Mouse (Mus musculus): ENCODE data around the gene Pitpnm3. TPM values are rescaled to one million over a fixed set of nuclear protein-coding genes. Genes with fewer than 3 reads are reported as not detected.

Gene Pitpnm3
- polyA plus RNA-seq, 1 experiment = 1.1 TPM

DNA sequence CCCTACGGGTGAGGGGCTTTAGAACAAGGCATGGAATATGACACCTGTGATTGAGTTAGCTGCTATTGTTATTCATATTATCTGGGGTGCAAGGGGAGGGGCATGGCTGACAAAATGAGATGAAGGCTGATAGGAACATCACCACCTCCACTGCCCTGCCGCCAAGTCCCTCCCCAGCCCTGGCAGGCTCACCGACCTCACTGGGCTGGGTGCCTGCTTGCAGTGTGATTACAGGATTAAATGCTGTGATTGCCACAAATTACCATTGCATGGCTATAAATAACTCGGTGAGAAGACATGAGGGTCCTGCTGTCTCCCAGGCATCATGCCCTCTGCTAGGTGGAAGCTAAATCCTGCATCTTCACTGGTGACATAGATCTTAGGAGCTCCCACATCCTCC, 56.9 kb downstream of the Pitpnm3 start:
- Histone ChIP-seq H3K4me1 (ENCODE audit: control insufficient read depth, insufficient read depth, low read length) (no peaks in the 10 kb centered on the region), H3K27ac (ENCODE audit: insufficient read depth, low read length) (no peak overlapping the region), H3K4me3 (ENCODE audit: insufficient read depth, low read length) (no peak overlapping the region)
- no peak for TF ChIP-seq CTCF (IDR thresholded peaks at IDR 0.05; ENCODE audit: borderline replicate concordance, insufficient read depth, low read length)
- no peak for TF ChIP-seq POLR2A (IDR thresholded peaks at IDR 0.05; ENCODE audit: low read depth, low read length)

DNA sequence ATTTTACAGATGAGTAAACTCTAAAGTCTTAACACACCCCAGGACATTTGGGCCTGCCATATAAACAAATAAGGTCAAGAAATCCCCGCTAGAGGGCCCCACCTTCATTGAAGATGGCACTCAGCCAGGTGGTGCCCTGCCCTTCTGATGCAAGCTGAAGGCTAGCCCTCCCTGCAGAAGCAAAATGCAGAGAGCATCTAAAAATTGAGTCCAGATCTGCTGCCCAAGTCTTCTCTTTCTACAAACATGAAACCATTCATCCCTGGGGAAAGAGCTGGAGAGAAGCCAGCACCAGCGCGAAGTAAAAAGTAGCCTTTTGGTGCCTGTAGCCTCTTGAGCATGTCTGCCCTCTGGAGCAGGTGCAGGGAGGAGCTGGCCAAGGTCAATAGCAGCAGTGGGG, 57.5 kb downstream of the Pitpnm3 start:
- H3K27ac ChIP-seq (ENCODE audit: insufficient read depth, low read length) = no peak overlapping the region
- no peak overlapping the region for H3K4me3 ChIP-seq (ENCODE audit: insufficient read depth, low read length)
- no peaks in the 10 kb centered on the region for H3K4me1 ChIP-seq (ENCODE audit: control insufficient read depth, insufficient read depth, low read length)
- TF ChIP-seq CTCF (IDR thresholded peaks at IDR 0.05; ENCODE audit: borderline replicate concordance, insufficient read depth, low read length) = no peak
- no peak for TF ChIP-seq POLR2A (IDR thresholded peaks at IDR 0.05; ENCODE audit: low read depth, low read length)

- Histone ChIP-seq H3K27ac (ENCODE audit: insufficient read depth, low read length) (no peak overlapping the region), H3K4me3 (ENCODE audit: insufficient read depth, low read length) (no peak overlapping the region), H3K4me1 (ENCODE audit: control insufficient read depth, insufficient read depth, low read length) (no peaks in the 10 kb centered on the region)
- TF ChIP-seq POLR2A (IDR thresholded peaks at IDR 0.05; ENCODE audit: low read depth, low read length) = no peak
Observed at GRCm38 (mm10) chr11:72074230-72074629, 61.3 kb downstream of the Pitpnm3 start.

- no peak overlapping the region for H3K4me3 ChIP-seq (ENCODE audit: insufficient read depth, low read length)
- no peaks in the 10 kb centered on the region for H3K4me1 ChIP-seq (ENCODE audit: control insufficient read depth, insufficient read depth, low read length)
- TF ChIP-seq POLR2A (IDR thresholded peaks at IDR 0.05; ENCODE audit: low read depth, low read length) = no peak
- no peak for TF ChIP-seq CTCF (IDR thresholded peaks at IDR 0.05; ENCODE audit: borderline replicate concordance, insufficient read depth, low read length)
- H3K27ac ChIP-seq (ENCODE audit: insufficient read depth, low read length) = no peak overlapping the region
Observed at GRCm38 (mm10) chr11:72072331-72072905, 63.2 kb downstream of the Pitpnm3 start.

GRCm38 (mm10) chr11:72070733-72071132, 64.8 kb downstream of the Pitpnm3 start:
- Histone ChIP-seq H3K4me3 (ENCODE audit: insufficient read depth, low read length) (no peak overlapping the region), H3K27ac (ENCODE audit: insufficient read depth, low read length) (no peak overlapping the region), H3K4me1 (ENCODE audit: control insufficient read depth, insufficient read depth, low read length) (no peaks in the 10 kb centered on the region)
- TF ChIP-seq CTCF (IDR thresholded peaks at IDR 0.05; ENCODE audit: borderline replicate concordance, insufficient read depth, low read length) (no peak), POLR2A (IDR thresholded peaks at IDR 0.05; ENCODE audit: low read depth, low read length) (no peak)

DNA sequence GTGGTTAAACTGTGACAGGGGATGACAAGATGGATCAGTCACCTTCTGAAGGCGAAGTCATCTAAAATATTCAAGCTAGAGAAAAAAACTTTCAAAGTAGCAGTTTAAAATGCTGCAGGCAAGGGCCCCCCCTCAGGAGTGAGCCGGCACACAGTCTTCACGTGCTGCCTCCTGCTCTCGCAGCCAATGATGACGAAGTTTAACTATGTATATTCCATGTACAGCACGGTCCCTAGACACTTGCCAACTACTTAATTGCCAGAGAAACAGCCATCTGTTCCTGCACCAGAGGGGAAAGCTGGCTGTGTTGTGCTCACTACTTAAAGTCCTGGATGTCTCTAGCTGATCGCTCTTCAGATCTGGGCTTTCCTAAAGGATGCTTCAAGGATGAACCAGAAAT, 67.6 kb downstream of the Pitpnm3 start:
- Histone ChIP-seq H3K4me3 (ENCODE audit: insufficient read depth, low read length) (no peak overlapping the region), H3K4me1 (ENCODE audit: control insufficient read depth, insufficient read depth, low read length) (no peaks in the 10 kb centered on the region), H3K27ac (ENCODE audit: insufficient read depth, low read length) (no peak overlapping the region)
- no peak for TF ChIP-seq POLR2A (IDR thresholded peaks at IDR 0.05; ENCODE audit: low read depth, low read length)

- no peak for TF ChIP-seq CTCF (IDR thresholded peaks at IDR 0.05; ENCODE audit: borderline replicate concordance, insufficient read depth, low read length)
- TF ChIP-seq POLR2A (IDR thresholded peaks at IDR 0.05; ENCODE audit: low read depth, low read length) = no peak
- Histone ChIP-seq H3K4me1 (ENCODE audit: control insufficient read depth, insufficient read depth, low read length) (no peaks in the 10 kb centered on the region), H3K4me3 (ENCODE audit: insufficient read depth, low read length) (no peak overlapping the region), H3K27ac (ENCODE audit: insufficient read depth, low read length) (no peak overlapping the region)
Observed at GRCm38 (mm10) chr11:72067326-72067725, 68.3 kb downstream of the Pitpnm3 start.

DNA sequence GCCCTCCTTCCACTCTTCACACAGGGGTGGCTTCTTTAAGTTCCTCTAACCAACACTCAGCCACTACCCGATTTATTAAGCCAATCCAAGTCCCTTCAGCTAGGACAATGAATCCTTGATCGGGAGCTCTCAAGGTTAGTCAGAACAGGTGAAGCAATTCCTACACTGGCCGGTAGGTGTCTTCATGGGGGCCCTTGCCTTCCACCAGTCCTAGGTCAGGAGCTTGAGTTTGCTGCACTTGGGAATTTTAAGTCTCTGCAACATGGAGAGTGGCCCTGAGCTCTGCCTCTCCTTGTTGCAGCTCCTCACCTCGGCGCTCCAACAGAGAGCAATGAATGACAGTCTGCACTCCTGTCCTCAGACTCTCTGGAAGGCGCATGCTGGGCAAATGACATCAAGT, 69.2 kb downstream of the Pitpnm3 start:
- Histone ChIP-seq H3K4me1 (ENCODE audit: control insufficient read depth, insufficient read depth, low read length) (no peaks in the 10 kb centered on the region), H3K27ac (ENCODE audit: insufficient read depth, low read length) (no peak overlapping the region), H3K4me3 (ENCODE audit: insufficient read depth, low read length) (no peak overlapping the region)
- no peak for TF ChIP-seq POLR2A (IDR thresholded peaks at IDR 0.05; ENCODE audit: low read depth, low read length)
- TF ChIP-seq CTCF (IDR thresholded peaks at IDR 0.05; ENCODE audit: borderline replicate concordance, insufficient read depth, low read length) = no peak

- H3K4me1 ChIP-seq (ENCODE audit: control insufficient read depth, insufficient read depth, low read length) = no peaks in the 10 kb centered on the region
- TF ChIP-seq CTCF (IDR thresholded peaks at IDR 0.05; ENCODE audit: borderline replicate concordance, insufficient read depth, low read length) = no peak
- TF ChIP-seq POLR2A (IDR thresholded peaks at IDR 0.05; ENCODE audit: low read depth, low read length) = no peak
- no peak overlapping the region for H3K4me3 ChIP-seq (ENCODE audit: insufficient read depth, low read length)
- H3K27ac ChIP-seq (ENCODE audit: insufficient read depth, low read length) = no peak overlapping the region
Observed at GRCm38 (mm10) chr11:72065103-72065502, 70.5 kb downstream of the Pitpnm3 start.

GRCm38 (mm10) chr11:72064414-72064813, 71.2 kb downstream of the Pitpnm3 start:
- H3K4me1 ChIP-seq (ENCODE audit: control insufficient read depth, insufficient read depth, low read length) = no peaks in the 10 kb centered on the region
- TF ChIP-seq CTCF (IDR thresholded peaks at IDR 0.05; ENCODE audit: borderline replicate concordance, insufficient read depth, low read length) (no peak), POLR2A (IDR thresholded peaks at IDR 0.05; ENCODE audit: low read depth, low read length) (no peak)
- no peak overlapping the region for H3K27ac ChIP-seq (ENCODE audit: insufficient read depth, low read length)
- no peak overlapping the region for H3K4me3 ChIP-seq (ENCODE audit: insufficient read depth, low read length)

DNA sequence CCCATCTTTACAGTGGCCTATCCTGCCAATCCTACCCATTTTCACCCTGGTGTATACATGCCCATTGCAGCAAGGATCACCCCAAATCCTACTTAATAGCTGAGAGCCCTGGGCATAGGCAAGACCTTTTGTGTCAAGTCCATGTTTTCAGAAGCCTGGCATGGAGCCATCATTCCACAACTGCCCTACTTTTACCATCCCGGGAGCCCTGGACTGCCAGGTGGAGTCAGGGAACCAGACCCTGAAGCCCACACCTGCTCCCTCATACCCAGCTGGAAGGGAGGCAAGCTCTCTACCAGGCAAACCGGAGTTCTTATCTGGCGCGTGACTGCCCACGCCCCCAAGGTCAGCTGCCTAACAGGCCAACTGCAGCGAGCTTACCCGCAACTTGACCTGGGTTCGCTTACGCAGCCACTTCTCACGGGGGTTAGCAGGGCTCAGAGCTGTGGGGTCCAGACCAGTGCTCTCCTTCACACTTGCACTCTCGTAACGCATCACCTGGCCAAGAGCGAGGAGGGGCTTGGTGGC, 74.4 kb downstream of the Pitpnm3 start:
- no peak for TF ChIP-seq POLR2A (IDR thresholded peaks at IDR 0.05; ENCODE audit: low read depth, low read length)
- no peak for TF ChIP-seq CTCF (IDR thresholded peaks at IDR 0.05; ENCODE audit: borderline replicate concordance, insufficient read depth, low read length)
- H3K4me3 ChIP-seq (ENCODE audit: insufficient read depth, low read length) = no peak overlapping the region
- no peaks in the 10 kb centered on the region for H3K4me1 ChIP-seq (ENCODE audit: control insufficient read depth, insufficient read depth, low read length)
- H3K27ac ChIP-seq (ENCODE audit: insufficient read depth, low read length) = no peak overlapping the region
